Mouse (Mus musculus) ES-E14 (cell line): ENCODE data around the gene Wfdc2.

Experiments used
- CHD2 ChIP-seq: IDR thresholded peaks from 2 replicates; pipeline ENCODE4 v1.6.1; 2014; ENCODE audit warnings: mild to moderate bottlenecking, low read depth, low read length, inconsistent platforms
- HCFC1 ChIP-seq: IDR thresholded peaks from 2 replicates; pipeline ENCODE4 v1.6.1; 2012; ENCODE audit warnings: low read length, inconsistent platforms, borderline replicate concordance; ENCODE audit not compliant: insufficient read depth
- MAFK ChIP-seq: IDR thresholded peaks from 2 replicates; pipeline ENCODE4 v1.6.1; 2014; ENCODE audit warnings: mild to moderate bottlenecking, low read depth, low read length, inconsistent platforms; ENCODE audit not compliant: insufficient read depth
- ZC3H11A ChIP-seq: IDR thresholded peaks from 2 replicates; pipeline ENCODE4 v1.6.1; 2012; ENCODE audit warnings: low read depth, mild to moderate bottlenecking, inconsistent platforms, low read length, borderline replicate concordance
- ZNF384 ChIP-seq: IDR thresholded peaks from 2 replicates; pipeline ENCODE4 v1.6.1; 2012; ENCODE audit warnings: low read depth, low read length, inconsistent platforms

DNA sequence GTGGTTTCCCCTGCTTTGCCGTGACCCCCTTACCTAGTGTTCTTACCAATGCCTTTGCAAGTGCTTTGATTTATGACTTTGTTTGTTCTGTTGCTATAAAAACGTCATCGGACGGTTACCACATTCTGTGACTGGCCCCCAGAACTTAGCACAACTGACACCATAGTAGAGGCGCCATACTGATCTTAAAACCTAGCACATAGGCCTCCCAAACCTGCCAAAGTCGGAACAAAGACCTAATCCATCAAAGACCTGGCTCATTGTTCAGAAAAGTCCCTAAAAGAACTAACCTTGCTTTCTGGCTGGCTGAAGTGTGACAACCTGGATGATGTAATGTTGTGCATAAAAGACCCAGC lies 43.1 kb upstream of the Wfdc2 start:
- TF ChIP-seq ZC3H11A (no peak), CHD2 (no peak), HCFC1 (no peak), ZNF384 (no peak), MAFK (no peak)
